Mouse (Mus musculus) cortical plate, adult 2 months (tissue): ENCODE measurements around the gene Slc35b2. TPM values are rescaled to one million over a fixed set of nuclear protein-coding genes. Genes with fewer than 3 reads are reported as not detected.
A peak's percentile ranks its signal among the peaks of the same experiment; 100 is the strongest.

Experiments
- H3K27ac ChIP-seq: fragments of 200-500 bp; 2 replicates; pipeline ENCODE4 v1.5.1; 2012; ENCODE audit warnings: low read length, control low read depth, inconsistent platforms; ENCODE audit not compliant: insufficient read depth
- H3K4me1 ChIP-seq: fragments of 200-500 bp; 2 replicates; pipeline ENCODE4 v1.6.1; 2011; ENCODE audit warnings: low read length; ENCODE audit not compliant: control insufficient read depth, insufficient read depth
- H3K4me3 ChIP-seq: fragments of 200-500 bp; 2 replicates; pipeline ENCODE4 v1.5.1; 2011; ENCODE audit warnings: mild to moderate bottlenecking, low read length, control low read depth; ENCODE audit not compliant: insufficient read depth
- CTCF ChIP-seq: fragments of 200-500 bp; IDR thresholded peaks from 2 replicates; pipeline ENCODE4 v1.5.1; 2011; ENCODE audit warnings: mild to moderate bottlenecking, control low read depth, low read length; ENCODE audit not compliant: insufficient read depth; ENCODE audit errors: extremely low read depth
- POLR2A ChIP-seq: fragments of 200-500 bp; IDR thresholded peaks from 2 replicates; pipeline ENCODE4 v1.6.1; 2011; ENCODE audit warnings: mild to moderate bottlenecking, low read length, control low read depth; ENCODE audit not compliant: insufficient read depth; ENCODE audit errors: extremely low read depth
- polyA plus RNA-seq: library from polyadenylated mRNA; depleted of rRNA; stranded (reverse); fragments of >200 nt; gene quantifications from 2 replicates; pipeline ENCODE4 v1.2.3, GENCODE M21; 2012

Gene Slc35b2
- polyA plus RNA-seq, 1 experiment = 52.6 TPM

DNA sequence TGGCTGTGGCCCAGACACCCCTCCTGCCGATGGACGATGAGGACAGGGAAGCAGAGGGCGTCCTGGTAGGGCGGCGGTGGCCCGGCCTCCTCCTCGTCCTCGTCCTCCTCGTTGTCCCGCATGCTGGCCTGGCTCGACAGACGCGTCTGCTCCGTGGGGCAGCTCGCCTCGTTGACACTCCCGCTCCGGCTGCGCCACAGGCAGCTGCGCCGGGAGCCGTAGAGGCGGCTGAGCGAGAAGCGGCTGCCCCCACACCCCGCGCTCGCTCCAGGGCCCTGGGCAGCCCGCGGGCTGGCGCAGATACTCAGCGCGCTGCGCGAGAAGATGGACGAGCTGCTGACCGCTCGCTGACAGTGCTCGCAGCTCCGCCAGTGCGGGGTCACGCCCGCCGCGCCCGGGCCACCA lies 18.8 kb upstream of the Slc35b2 start:
- Histone ChIP-seq H3K27ac (peak overlapping the region; percentile 63), H3K4me1 (peaks cover 11% of the 10 kb centered on the region), H3K4me3 (no peak overlapping the region)
- no peak for TF ChIP-seq CTCF
- no peak for TF ChIP-seq POLR2A

DNA sequence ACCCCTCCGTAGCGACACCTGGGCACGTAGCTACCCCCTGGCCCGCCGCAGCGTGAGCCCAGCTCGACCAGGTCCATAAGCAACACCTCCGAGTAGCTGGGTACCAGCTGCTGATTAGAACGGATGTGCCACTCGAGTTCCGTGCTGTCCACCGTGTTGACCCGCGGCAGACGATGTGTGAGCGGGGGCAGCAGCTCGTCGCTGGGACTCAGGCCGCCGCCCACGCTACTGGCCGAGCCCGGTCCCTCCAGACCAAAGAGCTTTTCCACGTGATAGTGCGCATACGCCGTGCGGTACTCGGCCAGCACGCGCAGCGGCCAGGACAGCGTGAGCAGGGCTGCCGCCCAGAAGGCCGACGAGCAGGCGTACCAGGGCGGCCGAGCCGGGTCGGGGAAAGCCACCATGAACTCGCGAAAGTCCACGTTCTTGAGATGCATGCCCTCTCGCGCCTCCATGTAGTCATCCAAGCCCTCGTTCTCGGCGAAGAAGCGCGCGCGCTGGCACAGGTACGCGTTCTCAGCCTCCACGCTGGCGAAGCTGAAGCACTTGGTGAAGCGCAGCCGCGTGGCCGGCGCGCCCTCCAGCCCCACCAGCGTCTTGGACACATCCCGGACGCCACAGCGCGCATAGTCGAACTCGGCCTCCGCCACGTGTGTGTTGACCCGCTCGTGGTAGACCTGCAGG lies 18.3 kb upstream of the Slc35b2 start:
- Histone ChIP-seq H3K4me1 (peaks cover 13% of the 10 kb centered on the region), H3K4me3 (no peak overlapping the region), H3K27ac (peak overlapping the region; percentile 62)
- TF ChIP-seq POLR2A = no peak
- TF ChIP-seq CTCF = no peak

DNA sequence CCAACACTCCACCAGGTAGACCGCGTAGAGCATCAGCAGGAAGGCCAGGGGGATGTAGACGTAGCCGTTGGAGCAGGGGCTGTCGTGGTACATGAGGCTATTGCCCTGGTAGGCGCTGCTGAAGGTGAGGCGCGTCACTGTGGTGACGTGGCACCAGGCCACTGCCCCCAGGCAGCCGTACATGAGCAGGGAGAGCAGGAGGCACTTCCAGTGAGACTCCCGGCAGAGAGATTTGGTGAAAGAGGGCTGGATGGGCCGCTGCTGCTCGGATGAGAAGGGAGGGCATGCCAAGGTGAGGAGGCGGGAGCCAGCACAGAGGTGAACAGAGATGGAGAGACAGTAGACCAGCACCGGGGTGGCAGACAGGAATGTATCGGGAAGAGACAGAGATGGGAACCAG lies 16.7 kb upstream of the Slc35b2 start:
- Histone ChIP-seq H3K27ac (peak overlapping the region; percentile 39; the same call in 1 of the 2 replicates), H3K4me3 (peak overlapping the region; percentile 79; the same call in 1 of the 2 replicates), H3K4me1 (peaks cover 10% of the 10 kb centered on the region; the same call in 1 of the 2 replicates)
- TF ChIP-seq POLR2A (no peak), CTCF (no peak)

DNA sequence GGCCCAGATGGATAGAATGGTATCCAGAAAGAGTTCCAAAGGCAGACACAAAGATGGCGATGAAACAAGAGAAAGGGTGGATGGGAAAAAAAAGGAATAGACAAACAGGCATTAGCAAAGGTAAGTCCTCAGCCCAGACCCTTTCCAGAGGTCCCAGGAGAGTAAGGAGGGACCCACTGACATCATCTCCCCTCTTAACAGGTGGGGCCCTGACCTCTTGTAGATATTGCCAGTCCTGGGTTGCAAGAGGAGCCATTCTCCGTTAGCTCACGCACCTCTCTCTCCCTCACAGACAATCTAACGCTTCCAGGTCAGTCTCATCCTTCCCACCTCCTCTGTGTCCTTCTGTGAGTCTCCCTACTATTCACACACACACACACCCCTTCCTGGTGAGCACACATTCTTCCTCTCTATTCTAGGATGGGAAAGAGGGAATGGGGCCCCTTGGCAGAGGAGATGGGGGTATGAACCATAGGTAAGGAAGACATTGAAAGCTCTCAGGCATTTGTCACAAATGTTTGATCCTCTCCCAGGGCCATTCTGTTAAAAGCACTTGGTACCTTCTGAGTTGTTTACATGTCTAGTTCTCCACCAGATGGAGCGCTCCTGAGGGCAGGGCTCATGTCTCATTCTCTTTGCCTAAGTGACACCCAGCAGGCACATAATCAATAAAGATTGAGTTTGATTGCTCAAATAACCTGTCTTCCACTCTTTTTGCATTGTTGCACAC lies 16.0 kb upstream of the Slc35b2 start:
- peak overlapping the region; percentile 79 for H3K4me3 ChIP-seq
- peaks cover 10% of the 10 kb centered on the region; the same call in 1 of the 2 replicates for H3K4me1 ChIP-seq
- no peak overlapping the region for H3K27ac ChIP-seq
- TF ChIP-seq POLR2A = no peak
- TF ChIP-seq CTCF = 0 out of 2 replicates have a peak, but pooled peaks have one; percentile 18

DNA sequence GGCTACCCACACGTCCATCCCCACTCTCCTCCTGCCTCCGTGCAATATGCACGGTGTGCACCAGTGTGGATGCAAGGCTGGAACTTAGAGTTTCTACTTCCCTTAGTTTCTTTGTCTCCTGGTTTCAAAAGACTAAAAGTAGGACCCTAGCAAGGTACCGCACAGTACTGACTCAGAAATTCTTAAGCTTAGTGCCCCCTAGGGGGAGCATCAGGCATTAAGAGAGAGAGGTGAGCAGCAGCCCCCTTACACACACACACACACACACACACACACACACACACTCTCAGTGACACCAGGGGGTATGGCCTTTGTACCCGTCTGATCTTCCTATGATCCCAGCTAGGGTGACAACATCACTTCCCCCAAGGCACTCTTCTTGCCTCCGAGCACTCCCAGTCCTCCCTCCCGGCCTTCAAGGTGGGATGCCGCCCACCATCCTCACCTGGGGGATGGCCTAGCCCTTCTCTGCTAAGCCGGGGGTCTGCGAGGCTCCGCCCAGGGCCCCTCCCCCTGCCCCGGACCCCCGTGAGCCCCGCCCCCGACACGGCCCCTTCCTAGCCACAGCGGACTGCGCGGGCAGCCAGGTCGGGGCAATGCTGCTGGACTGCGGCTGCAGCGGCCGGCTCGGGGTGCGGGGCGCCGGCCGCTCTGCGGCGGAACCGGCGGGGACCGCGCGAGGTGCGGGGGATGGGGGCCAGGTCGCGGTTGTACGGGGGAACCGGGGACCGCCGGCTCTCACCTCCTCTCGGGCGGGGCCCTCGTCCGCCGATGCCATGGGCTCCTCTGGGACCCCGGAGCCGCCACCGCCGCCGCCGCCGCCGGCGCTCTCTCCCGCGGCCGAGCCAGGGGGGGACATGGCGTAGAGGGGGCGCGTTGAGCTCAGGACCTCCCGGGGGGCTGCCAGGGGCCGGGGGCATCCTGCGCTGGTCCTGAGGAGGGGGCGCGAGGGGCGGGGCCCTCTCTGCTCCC lies 14.8 kb upstream of the Slc35b2 start:
- Histone ChIP-seq H3K27ac (no peak overlapping the region), H3K4me3 (peak overlapping the region; percentile 79), H3K4me1 (peaks cover 5% of the 10 kb centered on the region; the same call in 1 of the 2 replicates)
- TF ChIP-seq POLR2A = no peak
- peak; percentile 40; the same call in 1 of the 2 replicates for TF ChIP-seq CTCF

DNA sequence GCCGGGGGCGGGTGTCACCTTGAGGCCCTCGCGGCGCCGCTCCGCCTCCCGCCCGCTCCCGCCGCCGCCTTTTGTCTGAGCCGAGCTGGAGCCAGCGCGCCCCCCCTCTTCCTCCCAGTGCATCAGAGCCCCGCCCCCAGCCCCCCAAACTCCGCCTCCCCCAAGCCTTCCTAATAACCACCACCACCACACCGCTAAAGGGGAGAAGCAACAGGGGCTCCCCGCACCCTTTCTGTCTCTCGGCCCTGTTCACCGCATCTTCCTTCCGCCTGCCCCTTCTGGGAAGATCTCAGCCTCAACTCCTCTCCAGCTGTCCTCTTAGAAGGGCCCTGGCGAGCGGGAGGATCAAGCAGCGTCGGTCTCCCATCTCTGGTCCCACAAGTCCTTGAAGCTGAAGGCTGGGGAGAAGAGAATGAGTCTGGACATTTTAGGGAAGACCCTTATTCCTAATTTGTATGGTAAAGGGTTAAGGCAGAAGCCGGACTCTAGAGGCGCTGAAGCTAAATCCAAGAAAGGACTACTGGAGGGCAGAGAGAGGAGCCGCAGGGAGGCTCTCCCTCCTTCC lies 14.0 kb upstream of the Slc35b2 start, which contains the start of gene Tmem151b:
TSS of gene Tmem151b (minus strand) at position 61 of the 565 bp plus-strand sequence.
- peak; percentile 76 for TF ChIP-seq POLR2A
- no peak for TF ChIP-seq CTCF
- Histone ChIP-seq H3K4me3 (peak within 1 kb of the TSS; percentile 79), H3K27ac (peak within 1 kb of the TSS; percentile 85), H3K4me1 (peaks cover 3% of the 10 kb centered on the region; the same call in 1 of the 2 replicates)

DNA sequence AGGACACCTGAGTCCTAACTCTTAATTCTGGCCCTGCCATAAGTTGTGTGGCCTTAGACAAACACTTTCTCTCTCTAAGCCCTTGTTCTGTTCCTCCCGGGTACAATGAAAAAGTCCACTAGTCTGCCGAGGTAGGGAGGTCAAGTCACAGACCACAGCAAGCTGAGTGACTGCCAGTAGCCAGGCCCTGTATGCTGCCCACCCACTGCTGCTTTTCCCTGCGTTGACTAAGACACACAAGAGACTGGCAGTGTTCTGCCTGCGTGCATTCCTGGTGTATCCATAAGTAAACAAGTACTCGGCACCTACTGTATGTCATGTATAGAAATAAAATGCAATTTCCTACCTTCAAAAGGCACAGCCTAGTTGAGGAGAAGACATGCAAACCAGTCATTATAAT lies 13.4 kb upstream of the Slc35b2 start:
- no peak for TF ChIP-seq CTCF
- no peak for TF ChIP-seq POLR2A
- H3K27ac ChIP-seq = no peak overlapping the region
- H3K4me3 ChIP-seq = no peak overlapping the region; the same call in 1 of the 2 replicates
- peaks cover 3% of the 10 kb centered on the region; the same call in 1 of the 2 replicates for H3K4me1 ChIP-seq

DNA sequence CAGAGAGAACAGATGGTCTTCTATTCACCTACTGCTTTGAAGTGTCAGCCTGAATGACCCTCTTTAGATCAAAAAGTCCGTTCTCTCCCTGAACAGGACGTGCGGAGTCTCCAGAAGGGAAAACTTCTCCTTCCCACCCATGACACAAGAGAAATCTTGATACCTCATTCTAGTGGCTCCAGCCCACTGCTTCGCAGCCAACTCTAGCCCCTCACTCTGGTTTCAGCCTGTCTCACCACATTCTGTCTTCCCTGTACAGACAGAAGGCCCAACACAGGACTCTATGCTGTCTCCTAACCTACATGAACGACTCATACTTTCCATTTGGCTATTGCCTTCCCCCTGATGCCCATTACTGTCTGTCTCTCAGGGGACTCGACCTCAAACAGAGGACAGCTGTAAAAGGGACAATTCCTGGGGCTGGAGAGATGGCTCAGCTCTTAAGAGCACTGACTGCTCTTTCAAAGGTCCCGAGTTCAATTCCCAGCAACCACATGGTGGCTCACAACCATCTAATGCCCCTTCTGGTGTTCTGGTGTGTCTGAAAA lies 12.4 kb upstream of the Slc35b2 start:
- Histone ChIP-seq H3K4me3 (no peak overlapping the region), H3K27ac (no peak overlapping the region), H3K4me1 (peaks cover 3% of the 10 kb centered on the region; the same call in 1 of the 2 replicates)
- no peak for TF ChIP-seq POLR2A
- TF ChIP-seq CTCF = no peak
